Mouse (Mus musculus) ES-E14 (cell line): ENCODE data around the gene Ilk.

ENCODE experiments used
- CHD2 ChIP-seq: IDR thresholded peaks from 2 replicates; pipeline ENCODE4 v1.6.1; 2014; ENCODE audit warnings: mild to moderate bottlenecking, low read depth, low read length, inconsistent platforms
- MAFK ChIP-seq: IDR thresholded peaks from 2 replicates; pipeline ENCODE4 v1.6.1; 2014; ENCODE audit warnings: mild to moderate bottlenecking, low read depth, low read length, inconsistent platforms; ENCODE audit not compliant: insufficient read depth
- ZC3H11A ChIP-seq: IDR thresholded peaks from 2 replicates; pipeline ENCODE4 v1.6.1; 2012; ENCODE audit warnings: low read depth, mild to moderate bottlenecking, inconsistent platforms, low read length, borderline replicate concordance
- ZNF384 ChIP-seq: IDR thresholded peaks from 2 replicates; pipeline ENCODE4 v1.6.1; 2012; ENCODE audit warnings: low read depth, low read length, inconsistent platforms

- TF ChIP-seq CHD2 (no peak), ZC3H11A (no peak), MAFK (no peak), ZNF384 (no peak)
These were observed 40.9 kb downstream of the Ilk start for GRCm38 (mm10) chr7:105777316-105777715.
